In genomic region chr4:132262358-132262616, GRCm38 (mm10) we compare ENCODE assay signal across 9 mouse cellular contexts. TPM values are rescaled to one million over a fixed set of nuclear protein-coding genes. Genes with fewer than 3 reads are reported as not detected.
DNase-seq lines count a peak whose midpoint lies in the region; ATAC-seq and TF ChIP-seq lines count a peak whose summit lies in the region.
"Had no signal": no experiment of that assay in that cellular context is flagged by ENCODE, and none has a peak within 500 bp of the region (broad histone marks: within the 10 kb centered on the region; RNA-seq: fewer than 3 reads in every experiment).

No protein-coding gene starts in this region.

- peaks cover 43% of the 10 kb centered on the region for H3K79me2 ChIP-seq in myocyte (ENCODE audit: control insufficient read depth, insufficient read depth)

- no peak for TF ChIP-seq POLR2A in myocyte (IDR thresholded peaks at IDR 0.05; ENCODE audit: insufficient read length, low read depth)

- ATAC-seq in forebrain, embryonic 13.5 days = no peak
- no peak for ATAC-seq in forebrain, embryonic 15.5 days (replicated peaks)
- no peak for ATAC-seq in liver, embryonic 11.5 days (replicated peaks; ENCODE audit: low FRiP score)
- ATAC-seq in hindbrain, embryonic 15.5 days (ENCODE audit: low FRiP score, low read depth) = no peak
- ATAC-seq in granulocyte monocyte progenitor cell, adult 5-6 weeks (replicated peaks; ENCODE audit: poor library complexity, severe bottlenecking) = no peak

- no peak for DNase-seq in liver, embryonic 11.5 days (ENCODE audit: low spot score)
- no peak for DNase-seq in liver
- no peak for DNase-seq in adrenal gland, adult 2 months
- DNase-seq: kidney, postnatal 4 days had no signal

- H3K9me3 ChIP-seq in forebrain, embryonic 13.5 days (replicated peaks) = no peaks in the 10 kb centered on the region
- H3K9me3 ChIP-seq in forebrain, embryonic 15.5 days = no peaks in the 10 kb centered on the region
- H3K9me3 ChIP-seq in liver, embryonic 11.5 days (ENCODE audit: control insufficient read depth, low read length) = no peaks in the 10 kb centered on the region
- no peaks in the 10 kb centered on the region for H3K9me3 ChIP-seq in hindbrain, embryonic 15.5 days

- H3K4me2 ChIP-seq in forebrain, embryonic 13.5 days = peak overlapping the region; percentile 59; the same call in 1 of the 2 replicates
- H3K4me2 ChIP-seq in forebrain, embryonic 15.5 days (replicated peaks) = no peak overlapping the region; the same call in 1 of the 2 replicates
- peak overlapping the region; percentile 62 for H3K4me2 ChIP-seq in liver, embryonic 11.5 days
- H3K4me2 ChIP-seq in hindbrain, embryonic 15.5 days = peak overlapping the region; percentile 80
- H3K4me2 ChIP-seq in myocyte (ENCODE audit: low read depth) = peak overlapping the region; percentile 99

- H3K9ac ChIP-seq in forebrain, embryonic 13.5 days = no peak overlapping the region
- H3K9ac ChIP-seq in forebrain, embryonic 15.5 days (replicated peaks) = no peak overlapping the region
- peak overlapping the region; percentile 93 for H3K9ac ChIP-seq in liver, embryonic 11.5 days (ENCODE audit: low read depth, low read length)
- H3K9ac ChIP-seq in hindbrain, embryonic 15.5 days = peak overlapping the region; percentile 91; the same call in 1 of the 2 replicates

- no peak overlapping the region for H3K27ac ChIP-seq in forebrain, embryonic 13.5 days
- H3K27ac ChIP-seq in forebrain, embryonic 15.5 days (replicated peaks) = no peak overlapping the region
- H3K27ac ChIP-seq in liver, embryonic 11.5 days (ENCODE audit: low read depth, low read length) = peak overlapping the region; percentile 96
- peak overlapping the region; percentile 92 for H3K27ac ChIP-seq in hindbrain, embryonic 15.5 days (replicated peaks)

- H3K4me1 ChIP-seq in forebrain, embryonic 13.5 days = peaks cover 23% of the 10 kb centered on the region
- peaks cover 26% of the 10 kb centered on the region for H3K4me1 ChIP-seq in forebrain, embryonic 15.5 days
- H3K4me1 ChIP-seq in liver, embryonic 11.5 days (replicated peaks; ENCODE audit: control insufficient read depth, insufficient read depth, low read length) = peaks cover 12% of the 10 kb centered on the region
- H3K4me1 ChIP-seq in hindbrain, embryonic 15.5 days (replicated peaks) = peaks cover 30% of the 10 kb centered on the region

- H3ac ChIP-seq in myocyte (ENCODE audit: control insufficient read depth, insufficient read length) = no peak overlapping the region

- 84% methylated on average over 5 of the region's 5 CpGs for WGBS in forebrain, embryonic 13.5 days
- WGBS in forebrain, embryonic 15.5 days = 75% methylated on average over 5 of the region's 5 CpGs
- WGBS in liver, embryonic 11.5 days = 58% methylated on average over 5 of the region's 5 CpGs
- 78% methylated on average over 5 of the region's 5 CpGs for WGBS in hindbrain, embryonic 15.5 days

- H3K27me3 ChIP-seq in forebrain, embryonic 13.5 days = no peaks in the 10 kb centered on the region
- no peaks in the 10 kb centered on the region for H3K27me3 ChIP-seq in forebrain, embryonic 15.5 days
- no peaks in the 10 kb centered on the region for H3K27me3 ChIP-seq in liver, embryonic 11.5 days (replicated peaks; ENCODE audit: control insufficient read depth, insufficient read depth, low read length)
- H3K27me3 ChIP-seq in hindbrain, embryonic 15.5 days = no peaks in the 10 kb centered on the region
- no peaks in the 10 kb centered on the region for H3K27me3 ChIP-seq in myocyte (ENCODE audit: control insufficient read depth, insufficient read depth, insufficient read length)

- H3K36me3 ChIP-seq in forebrain, embryonic 13.5 days (ENCODE audit: poor library complexity, severe bottlenecking) = no peaks in the 10 kb centered on the region
- no peaks in the 10 kb centered on the region for H3K36me3 ChIP-seq in forebrain, embryonic 15.5 days
- H3K36me3 ChIP-seq in liver, embryonic 11.5 days (ENCODE audit: control insufficient read depth, insufficient read depth, low read length) = no peaks in the 10 kb centered on the region
- no peaks in the 10 kb centered on the region for H3K36me3 ChIP-seq in hindbrain, embryonic 15.5 days
- no peaks in the 10 kb centered on the region for H3K36me3 ChIP-seq in myocyte (ENCODE audit: control insufficient read depth, insufficient read depth)

- peak overlapping the region; percentile 86; the same call in 1 of the 2 replicates for H3K4me3 ChIP-seq in forebrain, embryonic 13.5 days
- no peak overlapping the region for H3K4me3 ChIP-seq in forebrain, embryonic 15.5 days
- H3K4me3 ChIP-seq in liver, embryonic 11.5 days (ENCODE audit: low read depth, low read length) = peak overlapping the region; percentile 86
- H3K4me3 ChIP-seq in hindbrain, embryonic 15.5 days = peak overlapping the region; percentile 84
- peak overlapping the region; percentile 80 for H3K4me3 ChIP-seq in myocyte

TF ChIP-seq in myocyte, 11 proteins besides CTCF, POLR2A, EP300 and RAD21:
- TF ChIP-seq USF1 (IDR thresholded peaks at IDR 0.05; ENCODE audit: low read depth) (no peak), MAX (IDR thresholded peaks at IDR 0.05; ENCODE audit: low read depth) (no peak), POLR2AphosphoS2 (IDR thresholded peaks at IDR 0.05; ENCODE audit: insufficient read length, low read depth) (no peak), MYOD1 (IDR thresholded peaks at IDR 0.05; ENCODE audit: control insufficient read depth in 1 of 3, insufficient read length in 2 of 3, low read depth in 2 of 3) (no peak), E2F4 (IDR thresholded peaks at IDR 0.05; ENCODE audit: insufficient read depth) (no peak), SRF (IDR thresholded peaks at IDR 0.05; ENCODE audit: control insufficient read depth, insufficient read length, low read depth) (no peak), TCF3 (IDR thresholded peaks at IDR 0.05; ENCODE audit: insufficient read length, low read depth) (no peak), MYOG (IDR thresholded peaks at IDR 0.05; ENCODE audit: control insufficient read depth in 1 of 3, insufficient read depth in 1 of 3, insufficient read length in 2 of 3, low read depth in 2 of 3) (no peak), CEBPB (IDR thresholded peaks at IDR 0.05; ENCODE audit: insufficient read depth, poor library complexity, severe bottlenecking) (no peak), REST (IDR thresholded peaks at IDR 0.05; ENCODE audit: insufficient read depth, insufficient read length) (no peak), TCF12 (IDR thresholded peaks at IDR 0.05; ENCODE audit: insufficient read depth, poor library complexity, severe bottlenecking) (no peak)

RNA-seq across cellular contexts. Expression of gene Gmeb1, which starts 0.9 kb away (rescaled TPM):
- polyA plus RNA-seq in forebrain, embryonic 13.5 days (2015; fragmentation: Nextera tagmentation; extraction: Ambion mirVana) = 50.0 and 55.3 TPM in 2 replicates
- polyA plus RNA-seq in forebrain, embryonic 15.5 days (2015; fragmentation: Nextera tagmentation; extraction: Ambion mirVana) = 50.8 and 53.3 TPM in 2 replicates
- 25.4 and 26.8 TPM in 2 replicates for polyA plus RNA-seq in liver, embryonic 11.5 days (2014; fragmentation: Nextera tagmentation; extraction: Ambion mirVana)
- polyA plus RNA-seq in hindbrain, embryonic 15.5 days (2015; fragmentation: Nextera tagmentation; extraction: Ambion mirVana) = 38.8 and 44.0 TPM in 2 replicates
- polyA plus RNA-seq in myocyte (2012; fragmentation: generic; extraction: Trizol) = 11.7 TPM
- 10 to 100 TPM; 16.2 to 19.5 TPM for total RNA-seq in adrenal gland, adult 2 months (2021)
- polyA plus RNA-seq in adrenal gland, adult 2 months (2012; rRNA removed) = 8.5 and 12.2 TPM in 2 replicates
- 16.8 and 20.9 TPM in 2 replicates for total RNA-seq in granulocyte monocyte progenitor cell, adult 5-6 weeks (2014; fragmentation: Nextera tagmentation)
- 15.3 and 18.0 TPM in 2 replicates for total RNA-seq in granulocyte monocyte progenitor cell, adult 5-6 weeks (2017)

RNA-seq across cellular contexts. Expression of gene Taf12, which starts 11.9 kb away (rescaled TPM):
- 51.5 and 56.1 TPM in 2 replicates for polyA plus RNA-seq in forebrain, embryonic 13.5 days (2015; fragmentation: Nextera tagmentation; extraction: Ambion mirVana)
- 44.6 and 50.5 TPM in 2 replicates for polyA plus RNA-seq in forebrain, embryonic 15.5 days (2015; fragmentation: Nextera tagmentation; extraction: Ambion mirVana)
- polyA plus RNA-seq in liver, embryonic 11.5 days (2014; fragmentation: Nextera tagmentation; extraction: Ambion mirVana) = 80.2 and 83.8 TPM in 2 replicates
- 41.8 and 42.3 TPM in 2 replicates for polyA plus RNA-seq in hindbrain, embryonic 15.5 days (2015; fragmentation: Nextera tagmentation; extraction: Ambion mirVana)
- polyA plus RNA-seq in myocyte (2012; fragmentation: generic; extraction: Trizol) = 26.6 TPM
- 10 to 100 TPM; 28.3 to 41.5 TPM for total RNA-seq in adrenal gland, adult 2 months (2021)
- 1.5 and 2.5 TPM in 2 replicates for polyA plus RNA-seq in adrenal gland, adult 2 months (2012; rRNA removed)
- 23.1 and 25.5 TPM in 2 replicates for total RNA-seq in granulocyte monocyte progenitor cell, adult 5-6 weeks (2014; fragmentation: Nextera tagmentation)
- total RNA-seq in granulocyte monocyte progenitor cell, adult 5-6 weeks (2017) = 47.0 and 48.7 TPM in 2 replicates

RNA-seq across cellular contexts. Expression of gene Rab42, which starts 40.9 kb away (rescaled TPM):
- 0.23 and 0.64 TPM in 2 replicates for polyA plus RNA-seq in forebrain, embryonic 13.5 days (2015; fragmentation: Nextera tagmentation; extraction: Ambion mirVana)
- 0.60 and 1.0 TPM in 2 replicates for polyA plus RNA-seq in forebrain, embryonic 15.5 days (2015; fragmentation: Nextera tagmentation; extraction: Ambion mirVana)
- 0.75 and 1.5 TPM in 2 replicates for polyA plus RNA-seq in liver, embryonic 11.5 days (2014; fragmentation: Nextera tagmentation; extraction: Ambion mirVana)
- 3.1 and 3.4 TPM in 2 replicates for polyA plus RNA-seq in hindbrain, embryonic 15.5 days (2015; fragmentation: Nextera tagmentation; extraction: Ambion mirVana)
- polyA plus RNA-seq in myocyte (2012; fragmentation: generic; extraction: Trizol) = 0.30 TPM
- 1 to 10 TPM; 1.4 to 3.0 TPM for total RNA-seq in adrenal gland, adult 2 months (2021)
- polyA plus RNA-seq in adrenal gland, adult 2 months (2012; rRNA removed) = 3.2 and 3.3 TPM in 2 replicates
- 3.2 TPM in 1 of 2 replicates, not detected in the other for total RNA-seq in granulocyte monocyte progenitor cell, adult 5-6 weeks (2014; fragmentation: Nextera tagmentation)
- total RNA-seq in granulocyte monocyte progenitor cell, adult 5-6 weeks (2017) = not detected in 2 replicates

RNA-seq across cellular contexts. Expression of gene Ythdf2, which starts 50.2 kb away (rescaled TPM):
- 154 and 162 TPM in 2 replicates for polyA plus RNA-seq in forebrain, embryonic 13.5 days (2015; fragmentation: Nextera tagmentation; extraction: Ambion mirVana)
- 151 and 160 TPM in 2 replicates for polyA plus RNA-seq in forebrain, embryonic 15.5 days (2015; fragmentation: Nextera tagmentation; extraction: Ambion mirVana)
- 82.6 and 87.3 TPM in 2 replicates for polyA plus RNA-seq in liver, embryonic 11.5 days (2014; fragmentation: Nextera tagmentation; extraction: Ambion mirVana)
- 102 and 105 TPM in 2 replicates for polyA plus RNA-seq in hindbrain, embryonic 15.5 days (2015; fragmentation: Nextera tagmentation; extraction: Ambion mirVana)
- polyA plus RNA-seq in myocyte (2012; fragmentation: generic; extraction: Trizol) = 20.7 TPM
- total RNA-seq in adrenal gland, adult 2 months (2021) = 10 to 100 TPM; 48.5 to 64.4 TPM
- polyA plus RNA-seq in adrenal gland, adult 2 months (2012; rRNA removed) = 17.2 and 19.9 TPM in 2 replicates
- 55.2 and 65.3 TPM in 2 replicates for total RNA-seq in granulocyte monocyte progenitor cell, adult 5-6 weeks (2014; fragmentation: Nextera tagmentation)
- 63.6 and 81.8 TPM in 2 replicates for total RNA-seq in granulocyte monocyte progenitor cell, adult 5-6 weeks (2017)

Comparison
In these comparisons a context has a peak if more than half of its experiments do, and no peak if none do; other contexts are left out.
1. H3K27ac ChIP-seq: peak in liver, embryonic 11.5 days (single experiment) and hindbrain, embryonic 15.5 days (single experiment); none in forebrain, embryonic 13.5 days (single experiment) and forebrain, embryonic 15.5 days (single experiment).
2. H3K9ac ChIP-seq: peak in liver, embryonic 11.5 days (single experiment) and hindbrain, embryonic 15.5 days (single experiment); none in forebrain, embryonic 13.5 days (single experiment) and forebrain, embryonic 15.5 days (single experiment).